Mouse (Mus musculus): ENCODE data around the gene Pthlh. TPM values are rescaled to one million over a fixed set of nuclear protein-coding genes. Genes with fewer than 3 reads are reported as not detected.
"Not testable (repeated sequence)": the region's sequence is repeated elsewhere in the genome, so short reads cannot be mapped to it uniquely, and the experiment has no call there.

Gene Pthlh
- total RNA-seq (2014; rRNA removed) (not detected in 2 replicates), polyA plus RNA-seq (2012; rRNA removed) (not detected in 2 replicates)

DNA sequence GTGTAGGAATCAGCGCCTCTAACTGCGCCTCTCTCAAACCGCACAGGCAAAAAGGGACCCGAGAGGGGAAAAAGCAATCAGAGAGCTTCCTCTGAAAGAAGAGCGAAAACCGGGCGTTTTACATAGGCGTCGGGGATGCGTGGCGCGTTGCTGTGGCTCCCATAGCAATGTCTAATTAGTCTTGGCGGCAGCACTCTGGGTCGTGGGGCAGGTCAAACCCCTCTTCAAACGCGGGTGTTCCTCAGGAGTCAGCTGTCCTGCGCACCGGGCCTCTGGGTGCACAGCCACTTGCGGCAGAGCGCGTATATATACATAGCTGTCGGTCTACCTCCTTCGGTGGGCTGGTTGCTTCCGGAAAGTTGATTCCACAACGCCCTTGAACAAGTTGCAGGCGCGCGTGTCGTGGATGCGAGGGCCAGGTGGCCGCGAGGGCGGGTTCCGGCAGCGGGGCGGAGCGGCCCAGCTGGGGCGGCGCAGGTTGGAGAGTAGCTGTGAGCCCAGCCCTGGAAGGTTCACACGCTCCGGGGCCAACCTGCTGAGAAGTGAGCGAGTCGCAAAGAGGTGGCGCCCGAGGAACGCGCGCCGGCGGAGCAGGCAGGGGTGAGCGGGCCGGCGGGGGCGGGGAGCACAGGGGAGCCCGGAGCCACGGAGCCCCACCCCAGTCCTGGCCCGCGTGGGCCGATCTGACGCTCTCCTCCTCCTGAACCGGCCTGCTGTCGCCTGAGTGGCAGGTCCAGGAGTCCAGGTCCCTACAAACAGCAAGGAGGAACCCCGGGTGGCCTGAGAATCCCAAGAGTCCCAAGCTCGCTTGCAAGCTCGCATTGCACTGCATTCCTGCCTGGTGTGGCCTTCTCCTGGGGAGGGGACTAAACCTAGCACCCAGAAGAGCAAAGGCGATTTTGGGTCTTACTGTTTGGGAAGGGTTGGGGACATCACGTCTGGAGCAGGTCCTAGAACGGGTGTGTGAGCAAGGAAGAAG lies at the start of gene Pthlh:
Pthlh (minus strand) TSS at position 597 of the 979 bp plus-strand sequence.
- Histone ChIP-seq H3K4me1 (ENCODE audit: control insufficient read depth, insufficient read depth, low read length) (peaks cover 5% of the 10 kb centered on the region; the same call in 1 of the 2 replicates), H3K79me2 (ENCODE audit: control insufficient read depth, insufficient read depth, low read length) (no peaks in the 10 kb centered on the region), H3K27ac (replicated peaks; ENCODE audit: insufficient read depth, low read depth, low read length) (no peak within 1 kb of the TSS), H3K9ac (ENCODE audit: low read depth, low read length) (peak within 1 kb of the TSS; percentile 24; the same call in 1 of the 2 replicates), H3K27me3 (ENCODE audit: control insufficient read depth, insufficient read depth, low read length) (peaks cover 14% of the 10 kb centered on the region), H3K4me3 (ENCODE audit: insufficient read depth, low read depth, low read length) (peak within 1 kb of the TSS; percentile 39; the same call in 1 of the 2 replicates), H3K36me3 (ENCODE audit: control insufficient read depth, insufficient read depth, low read length) (no peaks in the 10 kb centered on the region)
- DNase-seq (ENCODE audit: extremely low read depth, low read depth, low spot score) = peak; percentile 15
- peak; percentile 29; the same call in 1 of the 2 replicates for TF ChIP-seq CTCF (IDR thresholded peaks at IDR 0.05; ENCODE audit: low read depth, low read length)
- no peak for TF ChIP-seq POLR2A (IDR thresholded peaks at IDR 0.05; ENCODE audit: extremely low read depth, insufficient read depth, low read length)
- WGBS = 1% methylated on average over 68 of the region's 68 CpGs

DNA sequence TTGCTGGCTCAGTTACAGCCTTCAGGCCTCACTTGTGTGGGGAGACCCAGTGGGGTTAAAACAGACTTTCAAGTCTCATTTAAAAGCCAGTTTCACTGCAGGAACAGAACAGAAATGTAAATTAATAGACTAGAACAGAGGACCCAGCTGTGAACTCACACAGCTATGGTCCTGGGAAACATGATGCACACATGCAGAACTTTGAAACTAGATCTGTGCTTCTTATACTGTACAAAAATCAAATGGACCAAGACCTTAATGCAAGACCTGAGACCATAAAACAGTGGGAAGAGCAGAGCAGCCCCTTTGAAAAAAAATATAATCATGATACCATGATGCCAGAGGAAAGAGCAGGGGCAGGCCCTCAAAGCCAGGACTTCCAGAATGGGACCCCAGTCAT lies 49.3 kb upstream of the Pthlh start:
- H3K36me3 ChIP-seq (ENCODE audit: control insufficient read depth, insufficient read depth, low read length) = no peaks in the 10 kb centered on the region
- TF ChIP-seq POLR2A (IDR thresholded peaks at IDR 0.05; ENCODE audit: extremely low read depth, insufficient read depth, low read length) (no peak), CTCF (IDR thresholded peaks at IDR 0.05; ENCODE audit: low read depth, low read length) (no peak)
- no peak overlapping the region for H3K9ac ChIP-seq (ENCODE audit: low read depth, low read length)
- DNase-seq (ENCODE audit: extremely low read depth, low read depth, low spot score) = no peak
- no peaks in the 10 kb centered on the region for H3K4me1 ChIP-seq (ENCODE audit: control insufficient read depth, insufficient read depth, low read length)
- H3K27ac ChIP-seq (replicated peaks; ENCODE audit: insufficient read depth, low read depth, low read length) = no peak overlapping the region
- H3K4me3 ChIP-seq (ENCODE audit: insufficient read depth, low read depth, low read length) = no peak overlapping the region
- no peaks in the 10 kb centered on the region for H3K27me3 ChIP-seq (ENCODE audit: control insufficient read depth, insufficient read depth, low read length)
- no peaks in the 10 kb centered on the region for H3K79me2 ChIP-seq (ENCODE audit: control insufficient read depth, insufficient read depth, low read length)

DNA sequence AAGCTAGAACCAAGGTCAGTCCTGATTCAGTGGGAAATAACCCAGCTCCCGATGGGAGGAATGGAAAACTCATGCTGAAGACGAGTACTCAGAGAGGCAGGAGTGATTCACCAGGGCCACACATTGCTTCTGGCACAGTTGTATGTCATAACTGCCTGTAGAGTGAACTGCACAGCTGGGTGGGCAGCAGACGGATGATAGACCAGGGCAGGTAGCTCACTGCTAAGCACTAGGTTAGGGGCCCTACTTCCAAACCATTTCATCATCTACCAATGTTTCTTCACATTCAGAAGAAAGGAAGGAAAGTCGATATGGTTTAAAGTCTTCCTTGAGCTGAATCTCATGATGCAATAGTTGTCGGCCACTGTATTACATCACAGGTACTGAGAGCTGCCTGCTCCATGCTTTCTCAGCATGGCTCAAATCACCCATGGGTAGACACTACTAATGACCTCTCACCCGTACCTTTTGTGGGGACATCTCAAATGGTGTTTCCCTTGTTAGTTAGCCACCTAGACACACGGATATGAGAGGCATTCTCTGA lies 46.5 kb upstream of the Pthlh start:
- no peaks in the 10 kb centered on the region for H3K79me2 ChIP-seq (ENCODE audit: control insufficient read depth, insufficient read depth, low read length)
- WGBS = 77% methylated on average over 7 of the region's 7 CpGs
- no peaks in the 10 kb centered on the region for H3K4me1 ChIP-seq (ENCODE audit: control insufficient read depth, insufficient read depth, low read length)
- no peak overlapping the region for H3K9ac ChIP-seq (ENCODE audit: low read depth, low read length)
- DNase-seq (ENCODE audit: extremely low read depth, low read depth, low spot score) = no peak
- H3K4me3 ChIP-seq (ENCODE audit: insufficient read depth, low read depth, low read length) = no peak overlapping the region
- H3K27me3 ChIP-seq (ENCODE audit: control insufficient read depth, insufficient read depth, low read length) = no peaks in the 10 kb centered on the region
- H3K27ac ChIP-seq (replicated peaks; ENCODE audit: insufficient read depth, low read depth, low read length) = no peak overlapping the region
- H3K36me3 ChIP-seq (ENCODE audit: control insufficient read depth, insufficient read depth, low read length) = no peaks in the 10 kb centered on the region
- no peak for TF ChIP-seq POLR2A (IDR thresholded peaks at IDR 0.05; ENCODE audit: extremely low read depth, insufficient read depth, low read length)
- TF ChIP-seq CTCF (IDR thresholded peaks at IDR 0.05; ENCODE audit: low read depth, low read length) = no peak

DNA sequence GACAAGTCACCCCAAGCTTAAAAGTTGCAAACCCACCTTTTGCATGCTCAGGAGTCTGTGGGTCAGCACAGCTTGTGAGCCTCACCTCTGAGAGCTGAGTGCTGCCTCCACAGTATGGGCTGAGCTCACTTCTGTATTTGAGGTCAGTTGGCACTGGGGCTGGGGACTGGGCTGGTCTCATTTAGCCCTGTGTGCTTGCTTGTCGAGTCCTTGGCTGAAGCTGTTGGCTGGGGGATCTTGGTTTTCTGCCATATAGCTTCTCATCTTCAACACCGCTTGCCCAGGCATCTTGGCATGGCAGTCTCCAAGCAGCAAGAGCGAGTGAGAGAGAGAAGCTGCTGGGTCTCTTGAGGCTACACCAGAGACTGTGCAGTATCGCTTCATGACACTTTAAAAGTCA lies 46.1 kb upstream of the Pthlh start:
- TF ChIP-seq POLR2A (IDR thresholded peaks at IDR 0.05; ENCODE audit: extremely low read depth, insufficient read depth, low read length) = no peak
- TF ChIP-seq CTCF (IDR thresholded peaks at IDR 0.05; ENCODE audit: low read depth, low read length) = no peak
- H3K79me2 ChIP-seq (ENCODE audit: control insufficient read depth, insufficient read depth, low read length) = no peaks in the 10 kb centered on the region
- H3K4me1 ChIP-seq (ENCODE audit: control insufficient read depth, insufficient read depth, low read length) = no peaks in the 10 kb centered on the region
- H3K4me3 ChIP-seq (ENCODE audit: insufficient read depth, low read depth, low read length) = no peak overlapping the region
- WGBS = 84% methylated on average over 4 of the region's 4 CpGs
- H3K9ac ChIP-seq (ENCODE audit: low read depth, low read length) = no peak overlapping the region
- H3K27ac ChIP-seq (replicated peaks; ENCODE audit: insufficient read depth, low read depth, low read length) = no peak overlapping the region
- DNase-seq (ENCODE audit: extremely low read depth, low read depth, low spot score) = no peak
- no peaks in the 10 kb centered on the region for H3K36me3 ChIP-seq (ENCODE audit: control insufficient read depth, insufficient read depth, low read length)
- H3K27me3 ChIP-seq (ENCODE audit: control insufficient read depth, insufficient read depth, low read length) = no peaks in the 10 kb centered on the region

DNA sequence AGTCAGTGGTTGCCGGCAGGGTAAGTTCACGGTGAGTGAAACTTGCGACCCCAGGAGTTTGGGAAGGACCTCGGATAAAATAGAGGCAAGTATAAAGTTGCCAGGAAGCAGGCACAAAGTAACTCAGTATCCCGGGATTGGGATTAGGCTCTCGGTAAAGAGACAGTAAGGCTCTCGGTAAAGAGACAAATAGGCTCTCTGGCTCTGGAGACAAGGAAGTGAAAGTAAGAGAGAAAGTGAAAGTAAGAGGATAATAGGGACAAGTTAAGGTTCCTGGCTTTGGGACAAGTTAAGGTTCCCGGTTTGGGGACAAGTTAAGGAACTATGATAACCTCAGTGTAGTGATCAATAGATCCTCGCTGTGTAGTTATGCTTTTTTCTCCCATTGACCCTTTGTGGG lies 40.3 kb upstream of the Pthlh start:
- H3K36me3 ChIP-seq (ENCODE audit: control insufficient read depth, insufficient read depth, low read length); DNase-seq (ENCODE audit: extremely low read depth, low read depth, low spot score): not testable (repeated sequence)
- 75% methylated on average over 7 of the region's 9 CpGs for WGBS

DNA sequence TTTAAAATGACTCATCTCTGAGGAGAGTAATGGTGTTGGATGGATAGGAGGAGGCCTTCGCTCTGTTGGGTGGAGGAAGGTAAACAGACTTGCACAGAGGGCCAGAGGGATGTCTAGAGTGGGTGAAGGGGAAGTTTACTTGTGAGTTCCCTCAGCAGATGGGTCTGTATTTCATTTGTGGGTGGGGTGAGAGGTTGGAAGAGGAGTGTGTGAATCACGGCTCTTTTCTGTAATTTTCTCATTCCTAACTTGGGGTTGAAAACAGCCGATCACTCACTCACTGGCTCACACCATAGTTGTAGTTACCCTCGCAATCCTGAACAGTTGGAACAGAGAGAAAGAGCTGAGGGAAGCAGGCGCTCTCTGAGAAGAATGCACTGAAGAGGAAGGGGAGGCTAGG lies 35.6 kb upstream of the Pthlh start:
- H3K9ac ChIP-seq (ENCODE audit: low read depth, low read length) = no peak overlapping the region
- H3K79me2 ChIP-seq (ENCODE audit: control insufficient read depth, insufficient read depth, low read length) = no peaks in the 10 kb centered on the region
- H3K27ac ChIP-seq (replicated peaks; ENCODE audit: insufficient read depth, low read depth, low read length) = no peak overlapping the region
- TF ChIP-seq POLR2A (IDR thresholded peaks at IDR 0.05; ENCODE audit: extremely low read depth, insufficient read depth, low read length) = no peak
- TF ChIP-seq CTCF (IDR thresholded peaks at IDR 0.05; ENCODE audit: low read depth, low read length) = no peak
- no peaks in the 10 kb centered on the region for H3K36me3 ChIP-seq (ENCODE audit: control insufficient read depth, insufficient read depth, low read length)
- no peak for DNase-seq (ENCODE audit: extremely low read depth, low read depth, low spot score)
- WGBS = 70% methylated on average over 5 of the region's 5 CpGs
- no peak overlapping the region for H3K4me3 ChIP-seq (ENCODE audit: insufficient read depth, low read depth, low read length)
- no peaks in the 10 kb centered on the region for H3K27me3 ChIP-seq (ENCODE audit: control insufficient read depth, insufficient read depth, low read length)
- no peaks in the 10 kb centered on the region for H3K4me1 ChIP-seq (ENCODE audit: control insufficient read depth, insufficient read depth, low read length)

More for the DNA sequence above, 40.3 kb upstream of the Pthlh start:
- H3K79me2 ChIP-seq (ENCODE audit: control insufficient read depth, insufficient read depth, low read length); H3K9ac ChIP-seq (ENCODE audit: low read depth, low read length); H3K4me1 ChIP-seq (ENCODE audit: control insufficient read depth, insufficient read depth, low read length); H3K27ac ChIP-seq (replicated peaks; ENCODE audit: insufficient read depth, low read depth, low read length); H3K27me3 ChIP-seq (ENCODE audit: control insufficient read depth, insufficient read depth, low read length); H3K4me3 ChIP-seq (ENCODE audit: insufficient read depth, low read depth, low read length): not testable (repeated sequence)

Measured in liver, adult 2 months (tissue).